Mouse (Mus musculus) spleen, adult 2 months (tissue): Measurements from ENCODE around the gene Atpaf2. TPM values are rescaled to one million over a fixed set of nuclear protein-coding genes. Genes with fewer than 3 reads are reported as not detected.

Source experiments
- DNase-seq, 2 experiments: peaks; one replicate each; pipeline versions ENCODE4 v3.0.0 to v3.0.0-alpha.2; 2012 to 2021; ENCODE audit warnings: low spot score in 2 of 2, low read depth in 1 of 2
- H3K27ac ChIP-seq: fragments of 200-500 bp; 2 replicates; pipeline ENCODE4 v1.5.1; 2012; ENCODE audit warnings: low read length, inconsistent platforms; ENCODE audit not compliant: insufficient read depth
- H3K27me3 ChIP-seq: fragments of 200-500 bp; 2 replicates; pipeline ENCODE4 v1.6.1; 2012; ENCODE audit warnings: mild to moderate bottlenecking, moderate library complexity, low read length, inconsistent platforms; ENCODE audit not compliant: control insufficient read depth, insufficient read depth
- H3K36me3 ChIP-seq: fragments of 200-500 bp; 2 replicates; pipeline ENCODE4 v1.6.1; 2012; ENCODE audit warnings: mild to moderate bottlenecking, low read length, inconsistent platforms; ENCODE audit not compliant: control insufficient read depth, insufficient read depth
- H3K4me1 ChIP-seq: fragments of 200-500 bp; 2 replicates; pipeline ENCODE4 v1.6.1; 2011; ENCODE audit warnings: inconsistent platforms; ENCODE audit not compliant: control insufficient read depth, insufficient read depth, insufficient read length
- H3K4me3 ChIP-seq: fragments of 200-500 bp; 2 replicates; pipeline ENCODE4 v1.5.1; 2011; ENCODE audit warnings: mild to moderate bottlenecking, inconsistent platforms; ENCODE audit not compliant: insufficient read depth, insufficient read length; ENCODE audit errors: extremely low read depth
- CTCF ChIP-seq: fragments of 200-500 bp; IDR thresholded peaks from 2 replicates; pipeline ENCODE4 v1.5.1; 2011; ENCODE audit warnings: mild to moderate bottlenecking, inconsistent platforms; ENCODE audit not compliant: insufficient read depth, insufficient read length, insufficient replicate concordance; ENCODE audit errors: extremely low read depth
- POLR2A ChIP-seq: fragments of 200-500 bp; IDR thresholded peaks from 2 replicates; pipeline ENCODE4 v1.6.1; 2011; ENCODE audit warnings: low read depth, low read length, inconsistent platforms
- WGBS: fragments of 180-500 bp; shearing (Covaris S2); methylation state at CpG from one replicate; pipeline ENCODE4 v1.1.7; 2018; 5-methylcytosine and 5-hydroxymethylcytosine counted together
- polyA plus RNA-seq: library from polyadenylated mRNA; depleted of rRNA; stranded (reverse); fragments of >200 nt; gene quantifications from 2 replicates; pipeline ENCODE4 v1.2.3, GENCODE M21; 2012

The Atpaf2 gene
- polyA plus RNA-seq, 1 experiment, result 15.1 TPM

GRCm38 (mm10) chr11:60359936-60360335, 58.3 kb downstream of the Atpaf2 start:
- Histone ChIP-seq H3K27me3 (no peaks in the 10 kb centered on the region), H3K27ac (no peak overlapping the region), H3K4me3 (no peak overlapping the region), H3K36me3 (no peaks in the 10 kb centered on the region), H3K4me1 (no peaks in the 10 kb centered on the region)
- DNase-seq, result no peak
- 93% methylated on average over 1 of the region's 1 CpGs for WGBS
- no peak for TF ChIP-seq CTCF
- TF ChIP-seq POLR2A, result no peak

- H3K27ac ChIP-seq, result no peak overlapping the region
- H3K4me1 ChIP-seq, result no peaks in the 10 kb centered on the region
- WGBS, result 60% methylated on average over 5 of the region's 5 CpGs
- H3K4me3 ChIP-seq, result no peak overlapping the region
- H3K36me3 ChIP-seq, result no peaks in the 10 kb centered on the region
- TF ChIP-seq POLR2A (no peak), CTCF (no peak)
- no peak for DNase-seq
- no peaks in the 10 kb centered on the region for H3K27me3 ChIP-seq
These were observed 59.1 kb downstream of the Atpaf2 start for GRCm38 (mm10) chr11:60359138-60359537.

GRCm38 (mm10) chr11:60358548-60358947, 59.7 kb downstream of the Atpaf2 start:
- no peak for TF ChIP-seq CTCF
- no peak for TF ChIP-seq POLR2A
- no peak for DNase-seq
- no peak overlapping the region for H3K4me3 ChIP-seq
- H3K27ac ChIP-seq, result no peak overlapping the region
- 74% methylated on average over 7 of the region's 7 CpGs for WGBS
- H3K36me3 ChIP-seq, result no peaks in the 10 kb centered on the region
- no peaks in the 10 kb centered on the region for H3K4me1 ChIP-seq
- H3K27me3 ChIP-seq, result no peaks in the 10 kb centered on the region

GRCm38 (mm10) chr11:60357116-60357515, 61.1 kb downstream of the Atpaf2 start:
- no peak overlapping the region for H3K27ac ChIP-seq
- H3K4me3 ChIP-seq, result no peak overlapping the region
- 34% methylated on average over 1 of the region's 1 CpGs for WGBS
- no peak for DNase-seq
- no peaks in the 10 kb centered on the region for H3K36me3 ChIP-seq
- peaks cover 2% of the 10 kb centered on the region; the same call in 1 of the 2 replicates for H3K4me1 ChIP-seq
- no peaks in the 10 kb centered on the region for H3K27me3 ChIP-seq
- no peak for TF ChIP-seq POLR2A
- TF ChIP-seq CTCF, result no peak

GRCm38 (mm10) chr11:60355952-60356351, 62.3 kb downstream of the Atpaf2 start:
- TF ChIP-seq POLR2A, result no peak
- TF ChIP-seq CTCF, result no peak
- 94% methylated on average over 2 of the region's 2 CpGs for WGBS
- Histone ChIP-seq H3K36me3 (no peaks in the 10 kb centered on the region), H3K4me3 (no peak overlapping the region), H3K27ac (no peak overlapping the region), H3K4me1 (peaks cover 5% of the 10 kb centered on the region; the same call in 1 of the 2 replicates), H3K27me3 (no peaks in the 10 kb centered on the region)
- no peak for DNase-seq

GRCm38 (mm10) chr11:60352559-60353411, 65.5 kb downstream of the Atpaf2 start, which contains the start of the genes Tom1l2 and Drc3:
TSS of gene Tom1l2 (minus strand) at chr11:60352905.
TSS of gene Drc3 (plus strand) at chr11:60353329.
- DNase-seq, result peak; percentile 99
- no peak for TF ChIP-seq POLR2A
- TF ChIP-seq CTCF, result no peak
- H3K36me3 ChIP-seq, result no peaks in the 10 kb centered on the region
- H3K4me3 ChIP-seq, result peak within 1 kb of the TSS; percentile 86
- WGBS, result under 1% methylated on average over 57 of the region's 57 CpGs
- H3K4me1 ChIP-seq, result peaks cover 5% of the 10 kb centered on the region; the same call in 1 of the 2 replicates
- peak within 1 kb of the TSS; percentile 64 for H3K27ac ChIP-seq
- no peaks in the 10 kb centered on the region for H3K27me3 ChIP-seq

GRCm38 (mm10) chr11:60351925-60352371, 66.3 kb downstream of the Atpaf2 start:
- Histone ChIP-seq H3K4me3 (peak overlapping the region; percentile 86; the same call in 1 of the 2 replicates), H3K4me1 (peaks cover 5% of the 10 kb centered on the region; the same call in 1 of the 2 replicates), H3K27me3 (no peaks in the 10 kb centered on the region), H3K27ac (peak overlapping the region; percentile 64; the same call in 1 of the 2 replicates), H3K36me3 (no peaks in the 10 kb centered on the region)
- TF ChIP-seq POLR2A (no peak), CTCF (no peak)
- DNase-seq, result no peak
- WGBS, result 38% methylated on average over 11 of the region's 11 CpGs
